Mouse (Mus musculus) olfactory bulb, adult 2 months (tissue): ENCODE measurements around the gene Ankrd44.

Source experiments
- CTCF ChIP-seq: fragments of 200-500 bp; IDR thresholded peaks from 2 replicates; pipeline ENCODE4 v1.5.1; 2012; ENCODE audit warnings: low read depth, mild to moderate bottlenecking, low read length, moderate library complexity; ENCODE audit not compliant: insufficient read depth
- POLR2A ChIP-seq: fragments of 200-500 bp; IDR thresholded peaks from 2 replicates; pipeline ENCODE4 v1.6.1; 2012; ENCODE audit warnings: mild to moderate bottlenecking, low read depth, low read length, moderate library complexity; ENCODE audit not compliant: insufficient read depth

- TF ChIP-seq CTCF = no peak
- no peak for TF ChIP-seq POLR2A
Observed at GRCm38 (mm10) chr1:54804406-54804805, 121.8 kb downstream of the Ankrd44 start.
